Mouse (Mus musculus): ENCODE measurements around the gene Elane.

DNA sequence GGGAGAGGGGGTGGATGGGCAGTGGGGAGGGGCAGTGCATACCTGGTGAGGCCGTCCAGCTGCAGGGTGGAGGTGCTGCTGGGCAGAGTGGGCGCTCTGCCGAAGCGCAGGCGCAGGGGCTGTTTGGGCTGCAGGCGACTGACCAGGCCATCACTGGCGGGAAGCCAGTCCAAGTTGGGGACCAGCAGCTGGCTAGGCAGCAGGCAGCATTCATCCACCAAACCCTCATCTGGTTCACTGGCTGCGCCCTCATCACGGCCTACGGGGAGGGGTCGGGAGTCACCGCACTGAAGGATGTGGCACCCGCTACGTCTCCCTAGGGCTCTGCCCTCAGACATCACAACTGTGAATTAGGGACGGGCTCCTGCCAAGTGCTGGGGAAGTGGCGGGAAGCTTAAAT is 10.3 kb downstream of the Elane start:
- TF ChIP-seq POLR2A (IDR thresholded peaks at IDR 0.05; ENCODE audit: extremely low read depth, insufficient read depth, low read length) (no peak), CTCF (IDR thresholded peaks at IDR 0.05; ENCODE audit: extremely low read depth, insufficient read depth, low read length) (no peak)
